Mouse (Mus musculus): ENCODE measurements around the gene Ccnb2.
A peak's percentile ranks its signal among the peaks of the same experiment; 100 is the strongest.

Gene Ccnb2

DNA sequence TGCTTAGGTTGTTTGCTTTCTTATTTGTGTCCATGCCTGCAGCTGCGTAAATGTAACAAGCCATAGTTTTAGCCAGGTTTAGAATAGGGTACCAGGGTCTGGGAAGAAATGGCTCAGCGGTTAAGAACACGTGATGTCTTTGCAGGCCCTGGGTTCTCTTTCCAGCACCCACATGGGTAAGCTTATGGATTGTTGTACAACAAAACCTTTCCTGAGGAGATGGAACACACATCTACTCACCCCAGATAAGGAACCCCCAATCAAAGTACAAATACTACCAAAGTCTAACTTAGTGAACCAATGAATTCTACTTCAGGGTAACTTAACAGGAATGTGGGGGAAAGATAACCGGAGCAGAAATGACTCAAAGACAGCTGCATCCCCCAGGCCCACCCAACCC lies 36.9 kb downstream of the Ccnb2 start:
- DNase-seq (ENCODE audit: low spot score in 2 of 2): no peak

DNA sequence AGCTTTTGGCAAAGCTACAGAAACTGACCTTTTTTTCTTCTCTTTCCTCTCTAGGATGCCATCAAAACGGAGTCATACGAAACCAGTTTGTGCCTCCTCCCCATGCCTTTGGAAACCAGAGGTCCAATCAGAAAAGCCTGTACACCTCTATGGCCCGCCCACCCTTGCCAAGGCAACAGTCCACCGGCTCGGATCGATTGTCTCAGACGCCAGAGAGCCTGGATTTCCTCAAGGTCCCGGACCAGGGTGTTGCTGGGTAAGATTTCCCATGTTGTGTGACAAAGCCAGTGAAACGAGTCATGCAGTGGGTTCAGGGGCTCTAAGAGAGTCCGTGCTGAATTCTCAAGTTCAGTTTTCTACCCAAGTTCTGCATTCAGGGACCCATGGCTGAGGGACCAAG lies 37.6 kb downstream of the Ccnb2 start:
- no peak for DNase-seq (ENCODE audit: low spot score in 2 of 2)

GRCm38 (mm10) chr9:70382091-70382490 lies 39.3 kb downstream of the Ccnb2 start:
- DNase-seq (ENCODE audit: low spot score in 2 of 2): no peak

GRCm38 (mm10) chr9:70379502-70380467 lies 41.6 kb downstream of the Ccnb2 start:
- no peak for DNase-seq (ENCODE audit: low spot score in 2 of 2)

DNA sequence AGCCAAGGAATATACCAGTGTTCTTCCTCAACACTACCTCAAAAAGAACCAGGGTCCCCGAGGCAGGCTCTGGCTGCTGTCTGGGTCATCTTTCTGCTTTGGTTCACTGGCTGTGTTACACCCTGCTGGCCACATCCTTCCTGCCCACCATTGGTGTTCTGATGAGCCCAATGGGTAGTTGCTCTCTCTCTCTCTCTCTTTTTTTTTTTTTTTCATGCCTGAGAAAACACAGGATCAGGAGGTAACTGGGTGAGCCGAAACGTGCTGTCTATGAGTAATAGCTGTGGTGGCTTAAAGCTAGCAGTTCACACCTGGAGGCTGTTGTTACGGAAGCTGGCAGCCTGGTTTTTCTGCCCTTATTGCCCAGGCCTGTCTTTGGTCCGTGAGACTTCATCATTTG lies 49.7 kb downstream of the Ccnb2 start:
- DNase-seq (ENCODE audit: low spot score in 2 of 2): no peak

DNA sequence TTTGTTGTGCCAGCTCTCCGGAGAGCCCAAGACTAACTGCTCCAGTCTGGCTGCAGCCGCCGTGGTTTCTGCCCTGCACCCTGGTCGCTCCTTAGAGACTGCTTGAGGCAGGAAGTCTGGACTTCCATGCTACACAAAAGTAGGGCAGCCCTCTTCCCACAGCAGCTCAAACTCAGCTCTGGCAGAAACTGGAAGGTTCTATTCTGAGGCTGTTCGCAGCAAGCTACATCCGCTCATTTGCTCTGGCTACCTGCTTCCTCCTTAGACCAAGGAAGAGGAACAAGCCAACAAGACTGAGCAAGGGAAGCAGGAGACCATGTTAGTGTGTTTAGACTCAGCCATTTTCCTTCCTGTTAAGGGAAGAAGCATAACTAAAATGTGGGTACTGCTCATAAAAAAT lies 54.4 kb downstream of the Ccnb2 start:
- DNase-seq (ENCODE audit: low spot score in 2 of 2): peak; percentile 19 to 56

DNA sequence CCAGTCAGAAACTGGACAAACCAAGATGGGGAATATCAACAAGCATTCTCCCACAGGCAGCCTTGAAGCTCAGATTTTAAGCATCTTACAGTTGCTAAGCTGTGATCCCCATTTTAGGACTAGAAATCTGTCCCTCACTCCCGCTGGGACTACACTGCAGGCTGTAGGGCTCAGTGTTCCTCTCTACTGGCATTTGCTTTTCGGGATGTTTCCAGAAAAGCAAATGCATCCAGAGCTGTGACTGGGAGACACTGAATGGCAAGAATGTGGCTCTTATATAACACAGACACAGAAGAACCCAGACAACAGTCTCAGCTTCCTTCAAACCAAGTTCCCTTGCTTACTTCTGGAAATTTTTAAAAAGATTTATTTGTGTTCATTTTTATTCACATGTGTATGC lies 55.4 kb downstream of the Ccnb2 start:
- no peak for DNase-seq (ENCODE audit: low spot score in 2 of 2)

DNA sequence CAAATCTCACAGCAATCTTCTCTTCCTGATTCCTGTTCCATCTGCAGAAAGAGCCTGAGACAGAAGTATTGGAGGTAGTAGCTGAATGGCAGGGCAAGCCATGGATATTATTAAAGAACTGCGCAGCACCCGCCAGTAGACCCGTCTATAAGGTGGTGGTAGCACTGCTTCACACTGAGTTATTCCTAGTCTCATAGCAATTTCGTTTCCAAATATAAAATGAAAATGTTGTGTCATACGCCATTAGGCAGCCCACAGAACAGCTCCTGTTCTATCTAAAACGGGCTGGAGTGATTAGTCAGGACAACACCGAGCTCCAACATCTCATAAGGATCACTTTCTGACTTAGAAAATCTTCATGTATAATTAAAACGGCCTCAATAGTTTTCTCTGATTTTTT lies 56.6 kb downstream of the Ccnb2 start:
- DNase-seq (ENCODE audit: low spot score in 2 of 2): no peak

DNA sequence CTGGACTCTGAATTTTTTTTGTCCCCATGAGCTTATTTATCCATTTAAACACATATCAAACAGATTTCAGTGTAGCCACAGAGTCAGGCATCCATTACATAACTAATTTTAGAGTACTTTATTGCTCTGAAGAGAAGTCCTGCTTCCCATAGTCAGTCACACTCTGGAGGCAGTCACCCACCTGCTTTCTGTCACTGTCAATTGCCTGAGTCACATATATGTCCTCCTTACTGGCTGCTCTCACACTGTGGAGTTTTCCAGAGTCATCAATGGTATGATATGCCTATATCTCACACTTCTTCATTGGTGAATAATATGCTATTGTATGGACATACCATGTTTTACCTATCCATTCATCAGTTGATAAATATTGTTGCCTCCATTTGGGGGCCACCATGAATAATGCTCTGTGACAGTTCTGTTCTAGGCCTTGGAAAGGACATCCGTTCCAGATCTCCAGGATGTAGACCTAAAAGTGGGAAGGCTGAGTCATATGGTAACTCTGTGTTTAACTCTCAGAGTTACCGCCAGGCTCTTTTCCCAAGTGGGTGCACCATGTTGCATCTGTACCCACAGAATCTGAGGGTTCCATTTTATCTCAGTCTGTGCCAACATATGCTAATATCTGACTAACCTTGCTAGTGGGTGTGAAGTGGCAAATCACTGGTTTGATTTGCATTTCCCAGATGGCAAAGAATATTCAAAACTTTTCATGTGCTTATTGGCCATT lies 61.8 kb downstream of the Ccnb2 start:
- DNase-seq (ENCODE audit: low spot score in 2 of 2): no peak
